Mouse (Mus musculus): ENCODE data around the gene Gm45837. TPM values are rescaled to one million over a fixed set of nuclear protein-coding genes. Genes with fewer than 3 reads are reported as not detected.
A peak's percentile ranks its signal among the peaks of the same experiment; 100 is the strongest.

Gm45837 gene
- polyA plus RNA-seq, 1 experiment, result not detected

DNA sequence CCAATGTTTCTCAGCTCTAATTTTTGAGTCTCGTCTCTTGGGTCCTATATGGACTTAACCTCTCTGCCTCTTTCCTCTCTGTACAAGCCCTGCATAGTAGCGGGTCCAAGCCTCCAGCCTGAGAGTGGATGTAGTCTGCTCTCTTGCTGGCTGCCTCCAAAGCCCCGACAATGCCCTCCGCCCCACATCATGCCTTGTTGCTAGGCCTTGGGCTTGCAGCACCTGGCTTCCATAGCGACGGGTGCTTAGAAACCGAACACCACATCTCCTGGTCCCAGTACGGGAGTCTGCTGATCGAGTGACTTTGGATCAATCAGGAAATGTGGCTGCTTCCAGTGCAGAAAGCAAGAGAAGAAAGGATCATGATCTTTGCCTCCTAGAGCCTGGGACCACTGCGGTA is 32.4 kb downstream of the Gm45837 start:
- TF ChIP-seq POLR2A (IDR thresholded peaks at IDR 0.05; ENCODE audit: control insufficient read depth, low read depth, low read length) (no peak), CTCF (IDR thresholded peaks at IDR 0.05; ENCODE audit: control insufficient read depth, insufficient read depth, insufficient replicate concordance, low read depth, low read length) (no peak)
- Histone ChIP-seq H3K4me3 (ENCODE audit: control insufficient read depth, low read depth, low read length) (no peak overlapping the region), H3K36me3 (ENCODE audit: control insufficient read depth, insufficient read depth, low read length) (no peaks in the 10 kb centered on the region), H3K4me1 (ENCODE audit: control insufficient read depth, insufficient read depth, low read length) (no peaks in the 10 kb centered on the region), H3K27me3 (ENCODE audit: control insufficient read depth, insufficient read depth, low read length) (no peaks in the 10 kb centered on the region), H3K27ac (ENCODE audit: control insufficient read depth, insufficient read depth, low read depth, low read length) (no peak overlapping the region)

DNA sequence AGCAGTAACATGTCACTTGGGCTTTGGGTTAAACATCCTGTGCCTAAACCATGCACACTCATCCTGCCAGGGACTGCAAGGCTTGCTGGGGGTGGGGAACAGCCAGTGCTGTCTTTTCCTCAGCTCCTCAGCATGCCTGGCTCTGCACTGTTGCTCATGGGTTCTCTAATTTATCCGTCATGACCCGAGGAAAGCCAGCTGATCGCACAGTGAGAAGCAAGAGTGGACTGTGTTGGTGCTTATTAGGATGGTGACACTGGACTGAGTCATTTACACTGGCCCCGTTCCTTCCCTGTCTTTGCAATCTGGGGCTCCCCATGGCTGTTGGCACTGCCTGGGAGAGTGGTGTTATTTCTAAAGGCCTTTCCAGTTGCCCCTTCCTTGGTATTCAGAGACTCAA is 33.5 kb downstream of the Gm45837 start:
- TF ChIP-seq POLR2A (IDR thresholded peaks at IDR 0.05; ENCODE audit: control insufficient read depth, low read depth, low read length) (no peak), CTCF (IDR thresholded peaks at IDR 0.05; ENCODE audit: control insufficient read depth, insufficient read depth, insufficient replicate concordance, low read depth, low read length) (no peak)
- H3K36me3 ChIP-seq (ENCODE audit: control insufficient read depth, insufficient read depth, low read length), result no peaks in the 10 kb centered on the region
- H3K27me3 ChIP-seq (ENCODE audit: control insufficient read depth, insufficient read depth, low read length), result no peaks in the 10 kb centered on the region
- H3K27ac ChIP-seq (ENCODE audit: control insufficient read depth, insufficient read depth, low read depth, low read length), result no peak overlapping the region
- no peaks in the 10 kb centered on the region for H3K4me1 ChIP-seq (ENCODE audit: control insufficient read depth, insufficient read depth, low read length)
- H3K4me3 ChIP-seq (ENCODE audit: control insufficient read depth, low read depth, low read length), result no peak overlapping the region

DNA sequence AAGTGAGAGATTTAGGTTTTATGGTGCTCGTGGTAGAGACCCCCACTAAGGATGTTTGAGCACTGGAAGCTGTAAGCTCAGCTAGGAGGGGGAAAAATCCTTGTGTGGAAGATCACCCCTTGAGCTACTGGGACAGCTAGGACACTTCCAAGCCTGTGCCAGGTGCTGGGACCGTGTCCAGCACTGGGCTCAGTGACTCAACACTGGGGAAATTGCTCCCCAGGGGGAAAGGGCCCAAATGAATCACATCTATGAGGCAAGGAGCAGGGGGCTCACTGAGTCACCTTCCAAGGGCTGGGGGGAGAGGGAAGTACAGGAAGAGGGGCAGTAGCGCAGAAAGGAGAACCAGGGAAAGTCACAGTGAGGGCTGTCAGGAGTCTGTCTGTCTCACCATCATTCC is 39.2 kb downstream of the Gm45837 start:
- H3K4me3 ChIP-seq (ENCODE audit: control insufficient read depth, low read depth, low read length), result no peak overlapping the region
- peaks cover 4% of the 10 kb centered on the region for H3K4me1 ChIP-seq (ENCODE audit: control insufficient read depth, insufficient read depth, low read length)
- H3K36me3 ChIP-seq (ENCODE audit: control insufficient read depth, insufficient read depth, low read length), result no peaks in the 10 kb centered on the region
- H3K27ac ChIP-seq (ENCODE audit: control insufficient read depth, insufficient read depth, low read depth, low read length), result no peak overlapping the region
- TF ChIP-seq CTCF (IDR thresholded peaks at IDR 0.05; ENCODE audit: control insufficient read depth, insufficient read depth, insufficient replicate concordance, low read depth, low read length) (no peak), POLR2A (IDR thresholded peaks at IDR 0.05; ENCODE audit: control insufficient read depth, low read depth, low read length) (no peak)
- H3K27me3 ChIP-seq (ENCODE audit: control insufficient read depth, insufficient read depth, low read length), result no peaks in the 10 kb centered on the region

DNA sequence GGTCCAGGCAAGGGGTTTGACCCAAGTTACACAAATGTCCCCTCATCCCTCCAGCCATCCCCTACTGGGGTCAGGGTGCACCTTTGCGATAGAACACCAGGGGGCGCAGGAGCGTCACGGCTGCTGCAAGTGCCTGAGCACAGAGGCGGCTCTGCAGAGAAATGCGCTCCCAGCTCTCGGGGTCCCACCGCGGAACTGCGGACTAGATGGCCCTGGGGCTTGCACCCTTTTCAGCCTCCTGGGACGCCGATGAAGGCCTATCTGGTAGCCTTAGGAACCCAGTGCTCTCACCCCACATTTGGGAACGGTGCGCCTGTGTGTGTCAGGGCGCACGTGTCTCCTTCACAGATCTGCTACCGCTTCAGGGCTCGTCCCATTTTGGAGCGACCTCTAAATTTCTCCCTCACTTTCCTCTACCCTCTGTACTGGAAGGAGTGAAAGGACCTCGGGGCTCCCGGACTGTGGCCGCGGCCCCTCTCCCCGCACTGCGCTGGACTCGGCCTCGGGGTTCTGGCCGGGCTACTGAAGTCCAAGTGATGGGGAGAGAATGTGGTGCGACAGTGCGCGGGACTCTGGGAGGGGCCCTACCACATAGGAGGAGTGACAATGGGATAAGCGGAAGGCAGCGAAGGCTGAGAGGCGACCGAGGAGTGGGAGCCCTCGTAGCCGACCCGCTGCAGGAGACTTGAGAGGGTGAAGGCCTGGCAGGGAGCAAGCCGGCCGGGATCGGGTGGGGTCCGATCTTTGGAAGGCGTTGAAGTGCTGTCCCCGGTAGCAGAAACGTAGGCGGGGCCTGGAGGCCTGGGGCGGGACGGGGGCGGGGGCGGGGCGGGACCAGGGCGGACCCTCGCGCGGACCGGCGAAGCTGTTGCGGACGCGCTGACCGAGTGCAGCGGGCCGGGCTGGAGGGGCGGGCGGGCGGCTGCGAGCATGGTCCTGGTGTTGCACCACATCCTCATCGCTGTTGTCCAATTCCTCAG is 40.0 kb downstream of the Gm45837 start:
- TF ChIP-seq POLR2A (IDR thresholded peaks at IDR 0.05; ENCODE audit: control insufficient read depth, low read depth, low read length) (no peak), CTCF (IDR thresholded peaks at IDR 0.05; ENCODE audit: control insufficient read depth, insufficient read depth, insufficient replicate concordance, low read depth, low read length) (peak; percentile 98)
- H3K4me3 ChIP-seq (ENCODE audit: control insufficient read depth, low read depth, low read length), result peak overlapping the region; percentile 81
- no peak overlapping the region for H3K27ac ChIP-seq (ENCODE audit: control insufficient read depth, insufficient read depth, low read depth, low read length)
- no peaks in the 10 kb centered on the region for H3K36me3 ChIP-seq (ENCODE audit: control insufficient read depth, insufficient read depth, low read length)
- peaks cover 4% of the 10 kb centered on the region for H3K4me1 ChIP-seq (ENCODE audit: control insufficient read depth, insufficient read depth, low read length)
- H3K27me3 ChIP-seq (ENCODE audit: control insufficient read depth, insufficient read depth, low read length), result no peaks in the 10 kb centered on the region

DNA sequence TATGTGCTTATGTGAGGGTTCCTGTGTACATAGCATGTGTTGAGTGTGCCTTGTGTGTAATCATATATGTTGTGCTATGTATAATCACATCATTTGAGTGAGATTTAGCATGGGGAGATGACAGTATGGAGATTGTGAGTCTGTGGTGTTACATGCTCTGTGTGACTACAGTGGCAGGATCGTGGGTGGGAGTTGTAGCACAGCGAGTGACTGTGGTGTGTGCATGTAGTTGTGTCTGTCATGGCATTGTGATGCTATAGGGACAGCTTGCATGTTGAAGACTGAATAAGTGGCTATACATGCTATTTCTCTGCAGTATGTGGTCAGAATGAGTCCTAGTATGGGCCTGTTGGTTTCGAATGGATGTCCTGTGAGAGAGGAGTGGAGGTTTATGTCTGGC is 42.0 kb downstream of the Gm45837 start:
- Histone ChIP-seq H3K4me1 (ENCODE audit: control insufficient read depth, insufficient read depth, low read length) (peaks cover 10% of the 10 kb centered on the region), H3K27ac (ENCODE audit: control insufficient read depth, insufficient read depth, low read depth, low read length) (no peak overlapping the region), H3K4me3 (ENCODE audit: control insufficient read depth, low read depth, low read length) (no peak overlapping the region), H3K27me3 (ENCODE audit: control insufficient read depth, insufficient read depth, low read length) (no peaks in the 10 kb centered on the region), H3K36me3 (ENCODE audit: control insufficient read depth, insufficient read depth, low read length) (no peaks in the 10 kb centered on the region)
- TF ChIP-seq CTCF (IDR thresholded peaks at IDR 0.05; ENCODE audit: control insufficient read depth, insufficient read depth, insufficient replicate concordance, low read depth, low read length) (no peak), POLR2A (IDR thresholded peaks at IDR 0.05; ENCODE audit: control insufficient read depth, low read depth, low read length) (no peak)

DNA sequence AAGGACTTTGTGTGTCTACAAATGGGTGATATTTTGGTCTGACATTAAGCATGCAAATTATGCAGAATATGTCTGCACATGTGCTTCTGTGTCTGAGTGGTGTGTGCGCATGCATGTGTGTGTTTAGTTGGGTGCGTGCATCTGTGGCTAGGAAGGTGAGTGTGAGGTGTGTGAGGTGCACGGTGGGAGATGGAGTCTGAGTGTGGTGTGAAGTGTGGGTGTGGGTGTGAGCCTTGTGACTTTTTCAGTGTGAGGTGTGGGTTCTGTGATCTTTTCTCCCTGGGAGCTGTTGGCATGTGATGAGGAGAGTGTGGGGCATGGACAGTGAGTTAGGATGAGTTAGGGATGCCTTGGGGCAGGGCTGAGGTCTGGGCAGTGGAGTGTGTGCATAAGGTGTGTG is 42.6 kb downstream of the Gm45837 start:
- Histone ChIP-seq H3K4me3 (ENCODE audit: control insufficient read depth, low read depth, low read length) (no peak overlapping the region), H3K36me3 (ENCODE audit: control insufficient read depth, insufficient read depth, low read length) (no peaks in the 10 kb centered on the region), H3K27me3 (ENCODE audit: control insufficient read depth, insufficient read depth, low read length) (no peaks in the 10 kb centered on the region), H3K4me1 (ENCODE audit: control insufficient read depth, insufficient read depth, low read length) (peaks cover 10% of the 10 kb centered on the region), H3K27ac (ENCODE audit: control insufficient read depth, insufficient read depth, low read depth, low read length) (no peak overlapping the region)
- no peak for TF ChIP-seq CTCF (IDR thresholded peaks at IDR 0.05; ENCODE audit: control insufficient read depth, insufficient read depth, insufficient replicate concordance, low read depth, low read length)
- no peak for TF ChIP-seq POLR2A (IDR thresholded peaks at IDR 0.05; ENCODE audit: control insufficient read depth, low read depth, low read length)

DNA sequence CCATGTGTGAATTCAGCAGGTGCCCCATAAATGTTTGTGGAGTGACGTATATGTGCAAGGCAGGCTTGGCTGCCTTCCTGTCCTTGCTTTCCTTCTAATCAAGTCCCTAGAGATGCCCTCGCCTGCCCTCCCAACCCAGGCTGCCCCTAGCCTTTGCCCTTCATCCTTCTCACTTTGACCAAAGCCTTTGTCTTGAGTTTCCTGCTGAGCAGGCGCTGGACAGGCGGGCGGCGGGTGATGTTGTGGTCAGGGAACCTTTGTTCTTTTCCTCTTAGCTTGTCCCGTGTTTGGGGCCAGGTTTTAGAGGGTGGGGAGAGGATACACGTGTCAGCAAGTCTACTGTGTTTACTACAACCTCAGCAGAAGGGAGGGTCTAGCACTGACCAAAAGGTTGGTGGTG is 43.0 kb downstream of the Gm45837 start:
- H3K27me3 ChIP-seq (ENCODE audit: control insufficient read depth, insufficient read depth, low read length), result no peaks in the 10 kb centered on the region
- TF ChIP-seq CTCF (IDR thresholded peaks at IDR 0.05; ENCODE audit: control insufficient read depth, insufficient read depth, insufficient replicate concordance, low read depth, low read length) (no peak), POLR2A (IDR thresholded peaks at IDR 0.05; ENCODE audit: control insufficient read depth, low read depth, low read length) (no peak)
- no peak overlapping the region for H3K27ac ChIP-seq (ENCODE audit: control insufficient read depth, insufficient read depth, low read depth, low read length)
- no peaks in the 10 kb centered on the region for H3K36me3 ChIP-seq (ENCODE audit: control insufficient read depth, insufficient read depth, low read length)
- peaks cover 10% of the 10 kb centered on the region for H3K4me1 ChIP-seq (ENCODE audit: control insufficient read depth, insufficient read depth, low read length)
- no peak overlapping the region for H3K4me3 ChIP-seq (ENCODE audit: control insufficient read depth, low read depth, low read length)

Measured in testis, adult 2 months (tissue).